Mouse (Mus musculus): ENCODE data around the gene Ms4a4c.
"Not testable (repeated sequence)": the region's sequence is repeated elsewhere in the genome, so short reads cannot be mapped to it uniquely, and the experiment has no call there.

Ms4a4c gene

GRCm38 (mm10) chr19:11459041-11459440 lies 54.5 kb downstream of the Ms4a4c start:
- not testable (repeated sequence) for DNase-seq (ENCODE audit: low read depth in 1 of 2, low spot score in 2 of 2)

GRCm38 (mm10) chr19:11464795-11465194 lies 60.2 kb downstream of the Ms4a4c start:
- peak in 1 of 2 experiments; percentile 33 for DNase-seq (ENCODE audit: low read depth in 1 of 2, low spot score in 2 of 2)

DNA sequence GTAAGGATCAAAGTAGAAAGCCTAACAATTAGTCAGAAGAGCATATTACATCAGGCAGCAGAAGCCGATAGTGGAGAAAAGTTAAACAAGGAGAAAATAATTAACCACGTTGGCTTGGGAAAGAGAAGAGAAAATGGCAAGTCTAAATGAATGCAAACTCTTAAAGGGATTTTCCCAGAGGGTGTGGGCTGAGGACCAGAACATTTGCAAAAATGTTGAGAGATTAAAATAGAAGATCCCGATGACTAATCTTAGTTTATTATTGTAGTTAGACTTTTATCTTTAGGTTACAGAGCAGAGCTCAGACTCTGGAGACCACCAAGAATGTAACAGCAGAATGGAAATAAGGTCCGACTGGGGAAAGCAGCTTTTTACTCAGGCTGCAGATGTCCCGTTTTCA lies 61.9 kb downstream of the Ms4a4c start:
- DNase-seq (ENCODE audit: low read depth in 1 of 2, low spot score in 2 of 2): no peak

DNA sequence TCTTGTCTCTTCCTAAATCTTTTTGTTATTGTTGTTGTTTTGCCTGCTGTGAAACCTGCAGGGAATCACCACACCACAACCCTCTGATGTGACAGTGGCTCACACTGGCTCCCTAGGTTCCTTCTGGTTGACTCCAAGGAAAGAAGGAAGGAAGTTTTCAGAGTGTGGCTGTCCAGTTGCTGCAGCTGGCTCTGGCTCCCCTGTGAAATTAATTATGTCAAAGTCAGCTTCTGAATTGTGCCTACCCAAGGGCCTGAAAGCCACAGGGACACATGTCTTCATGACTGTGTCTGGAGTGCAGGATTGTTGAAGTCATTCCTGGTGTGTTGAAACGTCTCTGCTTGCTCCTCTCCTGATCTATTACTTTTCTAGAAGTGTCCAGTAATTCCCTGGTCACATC lies 63.8 kb downstream of the Ms4a4c start:
- not testable (repeated sequence) for DNase-seq (ENCODE audit: low read depth in 1 of 2, low spot score in 2 of 2)

- peak in 1 of 2 experiments; percentile 38 for DNase-seq (ENCODE audit: low read depth in 1 of 2, low spot score in 2 of 2)
Measured at GRCm38 (mm10) chr19:11469215-11469614, 64.6 kb downstream of the Ms4a4c start, which contains the start of gene Ms4a6c. Ms4a6c (plus strand) TSS chr19:11469366.
